13 mouse cellular contexts compared by ENCODE assay signal in the genomic region with DNA sequence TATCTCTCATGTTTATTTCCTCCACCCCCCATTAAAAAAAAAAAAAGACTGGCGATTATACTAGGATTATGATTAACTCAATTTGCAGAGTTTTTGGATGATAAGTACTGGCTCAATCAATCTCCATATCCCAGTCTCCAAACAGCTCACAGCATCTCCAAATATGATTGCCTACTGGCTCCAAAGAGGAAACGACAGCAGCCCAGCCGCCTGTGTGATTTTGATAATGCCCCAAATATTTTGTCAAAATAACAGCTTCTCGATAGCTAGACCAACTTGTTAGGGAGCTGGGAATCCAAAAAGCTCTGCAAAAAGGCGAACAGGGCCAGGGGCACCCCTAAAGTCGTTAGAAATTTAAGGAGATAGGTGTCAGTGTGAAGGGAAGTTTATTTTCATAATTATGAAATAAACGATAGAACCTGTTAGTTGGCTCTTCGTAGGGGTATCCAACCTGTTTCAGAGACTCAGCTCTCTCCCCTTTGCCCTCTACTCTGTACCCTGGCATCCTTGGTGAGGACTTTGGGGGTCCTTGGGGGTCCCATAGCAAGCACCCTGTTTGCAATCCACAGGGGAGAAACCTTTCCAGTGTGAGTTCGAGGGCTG. TPM values are rescaled to one million over a fixed set of nuclear protein-coding genes. Genes with fewer than 3 reads are reported as not detected.
DNase-seq lines count a peak whose midpoint lies in the region; ATAC-seq and TF ChIP-seq lines count a peak whose summit lies in the region.
"Had no signal": no experiment of that assay in that cellular context is flagged by ENCODE, and none has a peak within 500 bp of the region (broad histone marks: within the 10 kb centered on the region; RNA-seq: fewer than 3 reads in every experiment).

No protein-coding gene starts in this region.

- H3K36me3 ChIP-seq in embryonic facial prominence, embryonic 11.5 days (replicated peaks; ENCODE audit: control insufficient read depth, insufficient read depth, low read depth, low read length), result no peaks in the 10 kb centered on the region
- no peaks in the 10 kb centered on the region for H3K36me3 ChIP-seq in hindbrain, embryonic 15.5 days
- no peaks in the 10 kb centered on the region for H3K36me3 ChIP-seq in midbrain, postnatal 0 days (ENCODE audit: insufficient read depth, low read length)
- H3K36me3 ChIP-seq in heart, embryonic 12.5 days, result no peaks in the 10 kb centered on the region

- no peak for TF ChIP-seq CTCF in midbrain, postnatal 0 days (IDR thresholded peaks at IDR 0.05)

- H3K4me1 ChIP-seq in embryonic facial prominence, embryonic 11.5 days (ENCODE audit: control insufficient read depth, insufficient read depth, low read length), result peaks cover 9% of the 10 kb centered on the region
- peaks cover 15% of the 10 kb centered on the region for H3K4me1 ChIP-seq in hindbrain, embryonic 15.5 days (replicated peaks)
- H3K4me1 ChIP-seq in midbrain, postnatal 0 days (ENCODE audit: insufficient read depth, low read length), result no peaks in the 10 kb centered on the region
- peaks cover 33% of the 10 kb centered on the region for H3K4me1 ChIP-seq in heart, embryonic 12.5 days (replicated peaks)

- H3K4me3 ChIP-seq in embryonic facial prominence, embryonic 11.5 days (ENCODE audit: low read depth, low read length), result peak overlapping the region; percentile 48
- H3K4me3 ChIP-seq in hindbrain, embryonic 15.5 days, result peak overlapping the region; percentile 55
- peak overlapping the region; percentile 47 for H3K4me3 ChIP-seq in midbrain, postnatal 0 days (ENCODE audit: low read depth, low read length)
- H3K4me3 ChIP-seq in heart, embryonic 12.5 days, result no peak overlapping the region

- ATAC-seq in embryonic facial prominence, embryonic 11.5 days (replicated peaks; ENCODE audit: insufficient number of reproducible peaks, low FRiP score, low TSS enrichment, low read depth), result no peak
- ATAC-seq in hindbrain, embryonic 15.5 days (ENCODE audit: low FRiP score, low read depth), result no peak
- no peak for ATAC-seq in midbrain, postnatal 0 days (ENCODE audit: low FRiP score)
- ATAC-seq in heart, embryonic 12.5 days (ENCODE audit: insufficient number of reproducible peaks, low FRiP score), result no peak

- WGBS in embryonic facial prominence, embryonic 11.5 days, result 2% methylated on average over 9 of the region's 9 CpGs
- WGBS in hindbrain, embryonic 15.5 days, result 3% methylated on average over 9 of the region's 9 CpGs
- WGBS in midbrain, postnatal 0 days, result 4% methylated on average over 9 of the region's 9 CpGs
- 2% methylated on average over 9 of the region's 9 CpGs for WGBS in heart, embryonic 12.5 days

- peaks cover 66% of the 10 kb centered on the region for H3K27me3 ChIP-seq in embryonic facial prominence, embryonic 11.5 days (ENCODE audit: control insufficient read depth, insufficient read depth, low read length)
- peaks cover 24% of the 10 kb centered on the region for H3K27me3 ChIP-seq in hindbrain, embryonic 15.5 days
- peaks cover 25% of the 10 kb centered on the region for H3K27me3 ChIP-seq in midbrain, postnatal 0 days (ENCODE audit: insufficient read depth, low read length)
- H3K27me3 ChIP-seq in heart, embryonic 12.5 days (replicated peaks), result peaks cover 87% of the 10 kb centered on the region

- H3K9ac ChIP-seq in embryonic facial prominence, embryonic 11.5 days (replicated peaks; ENCODE audit: low read length), result peak overlapping the region; percentile 64
- peak overlapping the region; percentile 59 for H3K9ac ChIP-seq in hindbrain, embryonic 15.5 days
- peak overlapping the region; percentile 63 for H3K9ac ChIP-seq in midbrain, postnatal 0 days (replicated peaks; ENCODE audit: low read length, poor library complexity, severe bottlenecking)
- H3K9ac ChIP-seq in heart, embryonic 12.5 days, result no peak overlapping the region

- H3K4me2 ChIP-seq in embryonic facial prominence, embryonic 11.5 days (ENCODE audit: low read depth, low read length), result no peak overlapping the region; the same call in 1 of the 2 replicates
- H3K4me2 ChIP-seq in hindbrain, embryonic 15.5 days, result peak overlapping the region; percentile 55
- peak overlapping the region; percentile 41 for H3K4me2 ChIP-seq in midbrain, postnatal 0 days (ENCODE audit: low read depth, low read length, poor library complexity, severe bottlenecking)
- no peak overlapping the region for H3K4me2 ChIP-seq in heart, embryonic 12.5 days

- H3K27ac ChIP-seq in embryonic facial prominence, embryonic 11.5 days (replicated peaks; ENCODE audit: low read depth, low read length), result no peak overlapping the region
- peak overlapping the region; percentile 97 for H3K27ac ChIP-seq in hindbrain, embryonic 15.5 days (replicated peaks)
- peak overlapping the region; percentile 55; the same call in 1 of the 2 replicates for H3K27ac ChIP-seq in midbrain, postnatal 0 days (ENCODE audit: low read depth, low read length)
- H3K27ac ChIP-seq in heart, embryonic 12.5 days (ENCODE audit: poor library complexity, severe bottlenecking), result no peak overlapping the region

- peak; percentile 37 for DNase-seq in embryo, embryonic 9.5 days (ENCODE audit: extremely low spot score)
- DNase-seq in embryo, embryonic 11 days, result no peak
- DNase-seq in embryonic facial prominence, embryonic 11.5 days (ENCODE audit: low spot score), result peak; percentile 22
- no peak for DNase-seq in midbrain, postnatal 0 days (ENCODE audit: low spot score)
- DNase-seq in thymus, postnatal 14 days, result no peak
- no peak for DNase-seq in lung, adult 18-20 months

- H3K9me3 ChIP-seq in embryonic facial prominence, embryonic 11.5 days (replicated peaks; ENCODE audit: control insufficient read depth, low read length), result no peaks in the 10 kb centered on the region
- H3K9me3 ChIP-seq in hindbrain, embryonic 15.5 days, result no peaks in the 10 kb centered on the region
- H3K9me3 ChIP-seq in midbrain, postnatal 0 days (ENCODE audit: low read length), result no peaks in the 10 kb centered on the region
- no peaks in the 10 kb centered on the region for H3K9me3 ChIP-seq in heart, embryonic 12.5 days (replicated peaks)

RNA-seq across cellular contexts. Expression of a gene that starts 2.8 kb away (rescaled TPM):
- polyA plus RNA-seq in embryonic facial prominence, embryonic 11.5 days (2014; fragmentation: Nextera tagmentation; extraction: Ambion mirVana), result 2.1 and 2.3 TPM in 2 replicates
- polyA plus RNA-seq in hindbrain, embryonic 15.5 days (2015; fragmentation: Nextera tagmentation; extraction: Ambion mirVana), result 11.6 and 12.9 TPM in 2 replicates
- total RNA-seq in midbrain, postnatal 0 days (2014; rRNA removed), result 69.2 and 106 TPM in 2 replicates
- 6.9 and 13.9 TPM in 2 replicates for polyA plus RNA-seq in midbrain, postnatal 0 days (2015; fragmentation: Nextera tagmentation; extraction: Ambion mirVana)
- not detected in 2 replicates for polyA plus RNA-seq in heart, embryonic 12.5 days (2016; fragmentation: Nextera tagmentation; extraction: Ambion mirVana)
- polyA plus RNA-seq: heart, postnatal 0 days; lung, embryonic 16.5 days; stomach, embryonic 14.5 days had no signal

RNA-seq across cellular contexts. Expression of a gene that starts 12.3 kb away (rescaled TPM):
- polyA plus RNA-seq in embryonic facial prominence, embryonic 11.5 days (2014; fragmentation: Nextera tagmentation; extraction: Ambion mirVana), result not detected in 2 replicates
- polyA plus RNA-seq in hindbrain, embryonic 15.5 days (2015; fragmentation: Nextera tagmentation; extraction: Ambion mirVana), result 0.50 and 0.64 TPM in 2 replicates
- 0.19 and 0.38 TPM in 2 replicates for total RNA-seq in midbrain, postnatal 0 days (2014; rRNA removed)
- 0.21 and 0.32 TPM in 2 replicates for polyA plus RNA-seq in midbrain, postnatal 0 days (2015; fragmentation: Nextera tagmentation; extraction: Ambion mirVana)
- polyA plus RNA-seq in heart, embryonic 12.5 days (2016; fragmentation: Nextera tagmentation; extraction: Ambion mirVana), result not detected in 2 replicates
- polyA plus RNA-seq: C2C12; frontal cortex, adult 2 months; heart, postnatal 0 days; lung, embryonic 16.5 days; stomach, embryonic 14.5 days had no signal

RNA-seq across cellular contexts. Expression of a gene that starts 12.6 kb away (rescaled TPM):
- 4.1 and 5.0 TPM in 2 replicates for polyA plus RNA-seq in embryonic facial prominence, embryonic 11.5 days (2014; fragmentation: Nextera tagmentation; extraction: Ambion mirVana)
- 13.8 and 17.9 TPM in 2 replicates for polyA plus RNA-seq in hindbrain, embryonic 15.5 days (2015; fragmentation: Nextera tagmentation; extraction: Ambion mirVana)
- 10.7 and 24.8 TPM in 2 replicates for total RNA-seq in midbrain, postnatal 0 days (2014; rRNA removed)
- polyA plus RNA-seq in midbrain, postnatal 0 days (2015; fragmentation: Nextera tagmentation; extraction: Ambion mirVana), result 4.4 and 8.8 TPM in 2 replicates
- 0.04 TPM in 1 of 2 replicates, not detected in the other for polyA plus RNA-seq in heart, embryonic 12.5 days (2016; fragmentation: Nextera tagmentation; extraction: Ambion mirVana)
- polyA plus RNA-seq: heart, postnatal 0 days; lung, embryonic 16.5 days; stomach, embryonic 14.5 days had no signal

RNA-seq across cellular contexts. Expression of a gene that starts 27.2 kb away (rescaled TPM):
- polyA plus RNA-seq in embryonic facial prominence, embryonic 11.5 days (2014; fragmentation: Nextera tagmentation; extraction: Ambion mirVana), result not detected in 2 replicates
- polyA plus RNA-seq in hindbrain, embryonic 15.5 days (2015; fragmentation: Nextera tagmentation; extraction: Ambion mirVana), result 2.4 and 2.7 TPM in 2 replicates
- total RNA-seq in midbrain, postnatal 0 days (2014; rRNA removed), result 1.9 TPM in 1 of 2 replicates, not detected in the other
- polyA plus RNA-seq in midbrain, postnatal 0 days (2015; fragmentation: Nextera tagmentation; extraction: Ambion mirVana), result 0.07 TPM in 1 of 2 replicates, not detected in the other
- polyA plus RNA-seq in heart, embryonic 12.5 days (2016; fragmentation: Nextera tagmentation; extraction: Ambion mirVana), result not detected in 2 replicates
- polyA plus RNA-seq: C2C12; heart, postnatal 0 days; lung, embryonic 16.5 days; stomach, embryonic 14.5 days had no signal

RNA-seq across cellular contexts. Expression of a gene that starts 56.1 kb away (rescaled TPM):
- 35.3 and 37.4 TPM in 2 replicates for polyA plus RNA-seq in embryonic facial prominence, embryonic 11.5 days (2014; fragmentation: Nextera tagmentation; extraction: Ambion mirVana)
- polyA plus RNA-seq in hindbrain, embryonic 15.5 days (2015; fragmentation: Nextera tagmentation; extraction: Ambion mirVana), result 29.0 and 30.2 TPM in 2 replicates
- total RNA-seq in midbrain, postnatal 0 days (2014; rRNA removed), result 9.2 and 16.7 TPM in 2 replicates
- 22.1 and 27.2 TPM in 2 replicates for polyA plus RNA-seq in midbrain, postnatal 0 days (2015; fragmentation: Nextera tagmentation; extraction: Ambion mirVana)
- polyA plus RNA-seq in heart, embryonic 12.5 days (2016; fragmentation: Nextera tagmentation; extraction: Ambion mirVana), result 28.0 and 28.4 TPM in 2 replicates

Comparison
In these comparisons a context has a peak if more than half of its experiments do, and no peak if none do; other contexts are left out.
1. DNase-seq: peak in embryo, embryonic 9.5 days (single experiment) and embryonic facial prominence, embryonic 11.5 days (single experiment); none in embryo, embryonic 11 days (single experiment), midbrain, postnatal 0 days (single experiment), thymus, postnatal 14 days (single experiment) and lung, adult 18-20 months (0 of 2).
2. H3K27ac ChIP-seq: peak in hindbrain, embryonic 15.5 days (single experiment) and midbrain, postnatal 0 days (single experiment); none in embryonic facial prominence, embryonic 11.5 days (single experiment) and heart, embryonic 12.5 days (single experiment).
3. H3K4me2 ChIP-seq: peak in hindbrain, embryonic 15.5 days (single experiment) and midbrain, postnatal 0 days (single experiment); none in embryonic facial prominence, embryonic 11.5 days (single experiment) and heart, embryonic 12.5 days (single experiment).